Mouse (Mus musculus): ENCODE results near the gene Zfp654. TPM values are rescaled to one million over a fixed set of nuclear protein-coding genes. Genes with fewer than 3 reads are reported as not detected.

Gene Zfp654
- 1.9 and 2.0 TPM in 2 replicates for polyA plus RNA-seq (2012; rRNA removed)

DNA sequence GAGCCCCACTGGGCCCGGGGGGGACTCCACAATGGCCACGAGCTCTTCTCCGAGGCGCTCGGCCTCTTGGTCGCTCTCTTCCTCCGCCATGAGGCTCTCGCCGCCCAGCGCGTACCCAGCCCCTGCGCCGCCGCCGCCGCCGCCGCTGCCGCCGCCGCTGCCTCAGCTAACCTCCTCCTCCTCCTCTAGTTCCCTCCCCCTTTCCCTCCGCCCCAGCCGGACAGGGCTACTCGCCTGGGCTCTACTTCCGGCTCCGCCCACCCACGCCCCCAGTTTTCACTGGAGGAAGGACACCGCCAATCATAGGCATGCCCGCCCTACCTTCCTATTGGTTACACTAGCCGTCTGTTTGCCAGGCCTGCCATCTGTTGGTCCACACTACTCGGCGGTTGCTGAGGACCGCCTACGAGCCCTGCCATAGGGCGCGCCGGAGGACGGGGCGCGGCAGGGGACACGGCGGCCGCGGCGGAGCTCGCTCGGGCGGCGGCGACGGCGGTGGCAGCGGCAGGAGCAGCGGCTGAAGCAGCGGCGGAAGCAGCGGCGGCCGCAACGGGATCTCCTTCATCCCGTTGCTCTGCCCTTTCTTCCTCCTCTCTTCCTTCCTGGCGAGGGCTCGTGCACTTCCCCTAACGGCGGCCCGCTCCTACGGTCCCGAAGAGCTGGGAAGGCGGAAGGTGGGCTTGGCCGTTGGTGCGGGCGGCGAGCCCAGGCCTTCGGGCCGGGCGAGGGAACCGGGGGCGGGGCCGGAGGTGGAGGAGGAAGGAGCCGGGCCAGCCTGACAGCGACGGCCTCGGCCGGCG is at the start of gene Zfp654, which contains the start of gene Cggbp1:
Gene Zfp654 (minus strand): TSS at position 90 of the 800 bp plus-strand sequence.
Gene Cggbp1 (plus strand): TSS at position 434 of the 800 bp plus-strand sequence.
- Histone ChIP-seq H3K27ac (ENCODE audit: control insufficient read depth, insufficient read depth, low read length) (peak within 1 kb of the TSS; percentile 63), H3K4me1 (replicated peaks; ENCODE audit: control insufficient read depth, insufficient read depth, low read length) (peaks cover 6% of the 10 kb centered on the region), H3K27me3 (ENCODE audit: control insufficient read depth, insufficient read depth, low read length) (no peaks in the 10 kb centered on the region), H3K4me3 (ENCODE audit: control insufficient read depth, insufficient read depth, low read length) (peak within 1 kb of the TSS; percentile 97), H3K36me3 (ENCODE audit: control insufficient read depth, insufficient read depth, low read length) (peaks cover 12% of the 10 kb centered on the region)
- under 1% methylated on average over 82 of the region's 85 CpGs for WGBS
- DNase-seq, result peak; percentile 100
- TF ChIP-seq POLR2A (IDR thresholded peaks at IDR 0.05; ENCODE audit: control insufficient read depth, extremely low read depth, insufficient read depth, low read length, poor library complexity) (peak; percentile 96), CTCF (IDR thresholded peaks at IDR 0.05; ENCODE audit: borderline replicate concordance, control insufficient read depth, extremely low read depth, insufficient read depth, low read length, poor library complexity) (peak; percentile 47; the same call in 1 of the 2 replicates)

DNA sequence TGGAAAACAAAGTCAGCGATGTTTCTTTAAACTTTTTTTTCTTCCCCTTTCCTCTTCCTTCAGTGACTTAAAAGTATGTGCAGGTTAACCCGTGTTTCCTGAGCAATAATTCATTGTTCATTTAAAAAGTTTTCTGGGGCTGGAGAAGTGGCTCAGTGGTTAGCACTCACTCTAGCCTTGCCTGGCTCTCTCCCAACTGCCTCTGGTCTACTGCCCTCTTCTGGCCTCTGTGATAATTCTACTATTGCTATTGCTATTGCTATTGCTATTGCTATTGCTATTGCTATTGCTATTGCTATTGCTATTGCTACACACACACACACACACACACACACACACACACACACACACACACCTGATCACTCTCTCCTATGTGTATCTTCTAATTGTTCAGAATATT is 47.6 kb upstream of the Zfp654 start:
- 32% methylated on average over 2 of the region's 2 CpGs for WGBS
- DNase-seq, result peak; percentile 42
- no peak overlapping the region for H3K27ac ChIP-seq (ENCODE audit: control insufficient read depth, insufficient read depth, low read length)
- no peak overlapping the region for H3K4me3 ChIP-seq (ENCODE audit: control insufficient read depth, insufficient read depth, low read length)
- no peaks in the 10 kb centered on the region for H3K27me3 ChIP-seq (ENCODE audit: control insufficient read depth, insufficient read depth, low read length)
- no peaks in the 10 kb centered on the region for H3K4me1 ChIP-seq (replicated peaks; ENCODE audit: control insufficient read depth, insufficient read depth, low read length)
- H3K36me3 ChIP-seq (ENCODE audit: control insufficient read depth, insufficient read depth, low read length), result no peaks in the 10 kb centered on the region
- TF ChIP-seq POLR2A (IDR thresholded peaks at IDR 0.05; ENCODE audit: control insufficient read depth, extremely low read depth, insufficient read depth, low read length, poor library complexity) (no peak), CTCF (IDR thresholded peaks at IDR 0.05; ENCODE audit: borderline replicate concordance, control insufficient read depth, extremely low read depth, insufficient read depth, low read length, poor library complexity) (no peak)

DNA sequence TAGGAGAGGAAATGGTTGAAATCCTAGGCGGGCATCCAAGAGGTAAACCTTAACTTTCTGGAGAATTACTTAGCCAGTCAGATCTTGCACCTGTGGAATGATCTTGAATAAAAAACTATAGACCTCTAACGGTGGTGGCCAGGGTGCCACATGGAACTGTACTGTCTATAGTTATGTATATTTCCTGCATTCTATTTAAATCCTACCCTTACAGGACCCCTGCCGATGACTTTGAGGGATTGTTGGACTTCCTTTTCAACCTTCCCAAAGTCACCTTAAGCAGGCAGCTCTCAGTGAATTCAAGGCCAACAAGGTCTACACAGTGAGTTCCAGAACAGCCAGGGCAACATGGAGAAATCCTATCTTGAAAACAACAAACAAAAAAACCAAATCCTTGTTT is 38.0 kb upstream of the Zfp654 start:
- H3K4me1 ChIP-seq (replicated peaks; ENCODE audit: control insufficient read depth, insufficient read depth, low read length), result no peaks in the 10 kb centered on the region
- WGBS, result 97% methylated on average over 3 of the region's 3 CpGs
- H3K27ac ChIP-seq (ENCODE audit: control insufficient read depth, insufficient read depth, low read length), result no peak overlapping the region
- DNase-seq, result no peak
- no peaks in the 10 kb centered on the region for H3K27me3 ChIP-seq (ENCODE audit: control insufficient read depth, insufficient read depth, low read length)
- H3K36me3 ChIP-seq (ENCODE audit: control insufficient read depth, insufficient read depth, low read length), result no peaks in the 10 kb centered on the region
- H3K4me3 ChIP-seq (ENCODE audit: control insufficient read depth, insufficient read depth, low read length), result no peak overlapping the region
- TF ChIP-seq CTCF (IDR thresholded peaks at IDR 0.05; ENCODE audit: borderline replicate concordance, control insufficient read depth, extremely low read depth, insufficient read depth, low read length, poor library complexity) (no peak), POLR2A (IDR thresholded peaks at IDR 0.05; ENCODE audit: control insufficient read depth, extremely low read depth, insufficient read depth, low read length, poor library complexity) (no peak)

DNA sequence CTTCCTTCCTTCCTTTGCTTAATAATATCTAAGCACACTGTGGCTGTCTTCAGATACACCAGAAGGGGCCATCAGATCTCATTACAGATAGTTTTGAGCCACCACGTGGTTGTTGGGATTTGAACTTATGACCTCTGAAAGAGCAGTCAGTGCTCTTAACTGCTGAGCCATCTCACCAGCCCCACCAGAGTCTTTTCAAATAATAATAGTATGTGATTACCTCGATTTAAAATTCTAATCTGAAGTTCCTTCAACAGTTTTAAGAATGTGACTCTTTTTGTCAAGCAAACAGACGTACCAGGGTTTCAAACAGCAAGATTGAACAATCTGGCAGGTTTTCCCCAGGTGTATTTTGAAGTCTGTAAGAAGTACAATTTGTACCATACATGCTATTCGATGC is 34.1 kb upstream of the Zfp654 start:
- Histone ChIP-seq H3K27me3 (ENCODE audit: control insufficient read depth, insufficient read depth, low read length) (no peaks in the 10 kb centered on the region), H3K4me1 (replicated peaks; ENCODE audit: control insufficient read depth, insufficient read depth, low read length) (no peaks in the 10 kb centered on the region), H3K36me3 (ENCODE audit: control insufficient read depth, insufficient read depth, low read length) (no peaks in the 10 kb centered on the region), H3K4me3 (ENCODE audit: control insufficient read depth, insufficient read depth, low read length) (no peak overlapping the region), H3K27ac (ENCODE audit: control insufficient read depth, insufficient read depth, low read length) (no peak overlapping the region)
- WGBS, result 65% methylated on average over 4 of the region's 4 CpGs
- no peak for DNase-seq
- TF ChIP-seq CTCF (IDR thresholded peaks at IDR 0.05; ENCODE audit: borderline replicate concordance, control insufficient read depth, extremely low read depth, insufficient read depth, low read length, poor library complexity), result no peak
- no peak for TF ChIP-seq POLR2A (IDR thresholded peaks at IDR 0.05; ENCODE audit: control insufficient read depth, extremely low read depth, insufficient read depth, low read length, poor library complexity)

DNA sequence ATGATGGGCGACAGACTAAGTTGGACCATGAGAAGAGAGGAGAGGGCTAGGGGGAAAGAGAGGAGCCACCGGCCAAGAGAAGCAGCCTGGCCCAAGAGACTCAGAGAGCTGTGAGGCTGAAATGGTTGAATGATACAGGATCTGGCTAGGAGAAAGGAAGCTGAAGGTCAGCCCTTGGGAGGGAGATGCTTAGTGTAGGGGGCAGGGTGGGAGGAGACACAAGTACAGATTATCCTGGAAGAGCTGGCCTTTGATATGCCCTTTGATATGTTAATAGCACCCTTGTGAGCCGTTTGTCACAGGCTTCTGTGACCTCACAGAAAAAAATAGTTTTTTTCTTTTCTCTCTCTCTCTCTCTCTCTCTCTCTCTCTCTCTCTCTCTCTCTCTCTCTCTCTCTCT is 33.7 kb upstream of the Zfp654 start:
- H3K4me3 ChIP-seq (ENCODE audit: control insufficient read depth, insufficient read depth, low read length), result no peak overlapping the region
- TF ChIP-seq CTCF (IDR thresholded peaks at IDR 0.05; ENCODE audit: borderline replicate concordance, control insufficient read depth, extremely low read depth, insufficient read depth, low read length, poor library complexity) (no peak), POLR2A (IDR thresholded peaks at IDR 0.05; ENCODE audit: control insufficient read depth, extremely low read depth, insufficient read depth, low read length, poor library complexity) (no peak)
- no peaks in the 10 kb centered on the region for H3K27me3 ChIP-seq (ENCODE audit: control insufficient read depth, insufficient read depth, low read length)
- no peak for DNase-seq
- WGBS, result 69% methylated on average over 3 of the region's 3 CpGs
- H3K27ac ChIP-seq (ENCODE audit: control insufficient read depth, insufficient read depth, low read length), result no peak overlapping the region
- H3K36me3 ChIP-seq (ENCODE audit: control insufficient read depth, insufficient read depth, low read length), result no peaks in the 10 kb centered on the region
- no peaks in the 10 kb centered on the region for H3K4me1 ChIP-seq (replicated peaks; ENCODE audit: control insufficient read depth, insufficient read depth, low read length)

DNA sequence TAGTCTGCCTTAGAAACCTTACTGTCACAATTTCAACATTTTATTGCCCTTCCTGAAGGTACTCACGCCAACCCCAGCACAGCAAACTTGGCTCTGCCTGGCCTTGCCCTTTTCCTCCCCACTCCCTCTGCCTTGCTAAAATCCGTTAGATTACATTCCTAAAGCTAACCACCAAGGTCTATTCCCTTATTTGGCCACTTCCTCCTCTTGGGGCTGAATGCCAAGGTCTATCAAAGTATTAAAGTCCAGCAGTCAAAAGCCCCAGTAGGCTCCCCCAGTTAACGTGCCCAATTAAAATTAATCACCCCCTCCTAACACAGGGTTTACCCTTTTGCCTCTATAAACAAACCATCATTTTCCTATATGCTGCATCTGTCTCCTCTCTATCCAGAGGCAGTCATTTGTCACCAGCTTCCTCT is 33.0 kb upstream of the Zfp654 start:
- Histone ChIP-seq H3K36me3 (ENCODE audit: control insufficient read depth, insufficient read depth, low read length) (no peaks in the 10 kb centered on the region), H3K27me3 (ENCODE audit: control insufficient read depth, insufficient read depth, low read length) (no peaks in the 10 kb centered on the region), H3K4me3 (ENCODE audit: control insufficient read depth, insufficient read depth, low read length) (no peak overlapping the region), H3K4me1 (replicated peaks; ENCODE audit: control insufficient read depth, insufficient read depth, low read length) (no peaks in the 10 kb centered on the region), H3K27ac (ENCODE audit: control insufficient read depth, insufficient read depth, low read length) (no peak overlapping the region)
- DNase-seq, result no peak
- TF ChIP-seq CTCF (IDR thresholded peaks at IDR 0.05; ENCODE audit: borderline replicate concordance, control insufficient read depth, extremely low read depth, insufficient read depth, low read length, poor library complexity), result no peak
- no peak for TF ChIP-seq POLR2A (IDR thresholded peaks at IDR 0.05; ENCODE audit: control insufficient read depth, extremely low read depth, insufficient read depth, low read length, poor library complexity)
- WGBS, result 45% methylated on average over 3 of the region's 3 CpGs
